ENCODE assay signal across 13 mouse cellular contexts in genomic region chr5:92245483-92245882, GRCm38 (mm10). TPM values are rescaled to one million over a fixed set of nuclear protein-coding genes. Genes with fewer than 3 reads are reported as not detected.
DNase-seq lines count a peak whose midpoint lies in the region; ATAC-seq lines count a peak whose summit lies in the region.
"Had no signal": no experiment of that assay in that cellular context is flagged by ENCODE, and none has a peak within 500 bp of the region (broad histone marks: within the 10 kb centered on the region; RNA-seq: fewer than 3 reads in every experiment).

No protein-coding gene starts in this region.

- DNase-seq in lung, postnatal 25 days (ENCODE audit: low spot score), result peak; percentile 35
- DNase-seq in lung, postnatal 4 days, result no peak
- peak; percentile 8 to 9 for DNase-seq in natural killer cell, adult 2 months (ENCODE audit: low spot score in 2 of 2)
- peak; percentile 41 to 56 for DNase-seq in thymus, postnatal 36 days
- no peak for DNase-seq in retina, postnatal 1 day
- DNase-seq in layer of hippocampus, postnatal 36 days, result no peak
- no peak for DNase-seq in right cerebral cortex, postnatal 25 days
- DNase-seq: cerebellum, postnatal 10 days; gastrocnemius, postnatal 25 days; kidney, adult 18-20 months; kidney, postnatal 4 days had no signal

- ATAC-seq in granulocyte monocyte progenitor cell, adult 5-6 weeks (replicated peaks; ENCODE audit: poor library complexity, severe bottlenecking), result peak; percentile 97

RNA-seq across cellular contexts. Expression of gene Ppef2, which starts 10.6 kb away (rescaled TPM):
- total RNA-seq in granulocyte monocyte progenitor cell, adult 5-6 weeks (2014; fragmentation: Nextera tagmentation), result not detected in 2 replicates
- not detected in 2 replicates for total RNA-seq in granulocyte monocyte progenitor cell, adult 5-6 weeks (2017)
- under 1 TPM; 0.82 to 0.94 TPM for total RNA-seq in layer of hippocampus, postnatal 36 days (2021)
- total RNA-seq: gastrocnemius, postnatal 25 days had no signal

RNA-seq across cellular contexts. Expression of gene U90926, which starts 30.3 kb away (rescaled TPM):
- total RNA-seq in granulocyte monocyte progenitor cell, adult 5-6 weeks (2014; fragmentation: Nextera tagmentation), result not detected in 2 replicates
- not detected in 2 replicates for total RNA-seq in granulocyte monocyte progenitor cell, adult 5-6 weeks (2017)
- total RNA-seq in layer of hippocampus, postnatal 36 days (2021), result not detected
- total RNA-seq: gastrocnemius, postnatal 25 days; layer of hippocampus, postnatal 25 days had no signal

RNA-seq across cellular contexts. Expression of gene Naaa, which starts 32.5 kb away (rescaled TPM):
- 5.8 and 17.9 TPM in 2 replicates for total RNA-seq in granulocyte monocyte progenitor cell, adult 5-6 weeks (2014; fragmentation: Nextera tagmentation)
- total RNA-seq in granulocyte monocyte progenitor cell, adult 5-6 weeks (2017), result 7.2 and 11.9 TPM in 2 replicates
- total RNA-seq in layer of hippocampus, postnatal 36 days (2021), result 10 to 100 TPM; 45.7 to 48.5 TPM

Comparison
In these comparisons a context has a peak if more than half of its experiments do, and no peak if none do; other contexts are left out.
1. DNase-seq: peak in lung, postnatal 25 days (single experiment), natural killer cell, adult 2 months (2 of 2) and thymus, postnatal 36 days (2 of 2); none in lung, postnatal 4 days (0 of 2), retina, postnatal 1 day (single experiment), layer of hippocampus, postnatal 36 days (0 of 2) and right cerebral cortex, postnatal 25 days (single experiment).